Mouse (Mus musculus): ENCODE measurements around the gene Kcnj14. TPM values are rescaled to one million over a fixed set of nuclear protein-coding genes. Genes with fewer than 3 reads are reported as not detected.

Gene Kcnj14
- total RNA-seq (2014; rRNA removed; ENCODE audit: low replicate concordance) (0.35 TPM in 1 of 2 replicates, not detected in the other), polyA plus RNA-seq (2015; fragmentation: Nextera tagmentation; extraction: Ambion mirVana) (0.26 and 0.29 TPM in 2 replicates)

DNA sequence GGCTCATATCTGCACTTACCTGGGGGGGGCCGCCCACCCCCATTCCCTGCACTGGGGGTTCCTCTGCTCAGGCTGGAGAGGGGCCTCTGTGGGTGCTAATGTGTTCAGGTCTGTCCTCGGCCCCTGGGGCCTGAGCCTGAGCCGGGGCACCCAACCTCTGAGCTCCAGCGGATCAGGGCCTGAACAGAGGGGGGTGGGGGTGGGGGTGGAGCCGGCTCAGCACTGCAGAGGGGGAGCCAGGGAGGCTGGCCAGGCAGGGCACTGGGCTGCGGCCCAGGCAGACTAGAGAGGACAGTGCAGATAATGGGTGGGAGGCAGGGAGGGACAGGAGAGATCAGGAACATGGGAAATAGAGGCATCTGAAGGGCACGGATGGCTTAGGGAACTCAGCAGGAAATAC, at the start of gene Kcnj14:
Gene Kcnj14, minus strand, starts transcription at position 185 of the 400 bp plus-strand sequence.
- peaks cover 50% of the 10 kb centered on the region for H3K36me3 ChIP-seq (replicated peaks; ENCODE audit: control insufficient read depth, insufficient read depth, low read length)
- H3K4me2 ChIP-seq (ENCODE audit: low read depth, low read length): no peak within 1 kb of the TSS
- no peak within 1 kb of the TSS for H3K27ac ChIP-seq (ENCODE audit: low read depth)
- ATAC-seq (ENCODE audit: insufficient read depth, low read depth): no peak
- no peak within 1 kb of the TSS for H3K9ac ChIP-seq (replicated peaks; ENCODE audit: low read depth, low read length)
- 44% methylated on average over 7 of the region's 7 CpGs for WGBS
- no peak for TF ChIP-seq EP300 (IDR thresholded peaks at IDR 0.05; ENCODE audit: low read depth)
- no peak for TF ChIP-seq CTCF (IDR thresholded peaks at IDR 0.05; ENCODE audit: low read depth)
- no peak within 1 kb of the TSS for H3K4me3 ChIP-seq (ENCODE audit: low read depth, low read length)
- no peak for DNase-seq (ENCODE audit: low spot score)
- no peaks in the 10 kb centered on the region for H3K9me3 ChIP-seq (replicated peaks; ENCODE audit: control insufficient read depth, low read length)
- 0 out of 2 replicates have a peak, but pooled peaks cover under 1% of the 10 kb centered on the region for H3K4me1 ChIP-seq (ENCODE audit: control insufficient read depth, insufficient read depth)
- H3K27me3 ChIP-seq (ENCODE audit: control insufficient read depth, insufficient read depth, low read length): no peaks in the 10 kb centered on the region

DNA sequence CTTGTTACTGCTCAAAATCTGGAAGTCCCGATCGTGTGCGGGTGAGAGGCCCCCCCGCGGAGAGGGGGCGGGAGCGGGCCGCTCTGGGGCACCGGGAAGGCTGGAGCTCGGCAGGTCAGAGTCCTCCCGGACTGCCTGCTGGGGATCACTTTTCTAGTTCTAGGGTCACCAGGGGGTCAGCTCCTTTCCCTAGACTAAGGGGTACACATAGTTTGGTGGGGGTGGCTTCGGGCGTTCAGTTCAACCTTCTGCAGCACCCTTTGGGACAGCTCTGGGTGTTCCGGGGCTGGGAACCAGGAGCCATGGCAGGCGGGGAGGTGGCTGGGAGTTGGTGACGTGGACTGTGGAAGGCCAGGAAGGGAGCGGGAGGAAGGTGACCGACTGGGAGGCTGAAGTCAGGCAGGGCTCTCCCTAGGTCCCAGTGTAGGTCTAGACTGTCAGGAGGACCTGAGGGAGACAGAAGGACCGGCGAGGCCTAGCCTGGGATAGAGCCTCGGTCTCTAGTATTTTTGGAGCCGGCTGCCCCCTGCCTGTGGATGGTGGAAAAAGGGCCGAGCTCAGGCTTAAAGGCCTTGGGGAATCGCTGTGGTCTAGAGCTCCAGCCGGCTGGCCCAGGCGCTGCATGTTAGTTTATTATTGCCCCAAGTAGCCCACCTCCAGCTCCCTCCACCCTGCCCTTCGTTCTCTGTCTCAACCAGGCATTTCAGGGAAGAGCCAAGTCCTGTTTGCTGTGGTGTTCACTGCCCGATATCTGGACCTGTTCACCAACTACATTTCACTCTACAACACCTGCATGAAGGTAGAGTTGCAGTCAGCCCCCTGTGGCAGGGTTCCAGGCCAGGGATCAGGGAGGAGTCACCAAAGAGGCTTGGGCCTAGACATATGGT, 48.7 kb upstream of the Kcnj14 start:
- 1% methylated on average over 28 of the region's 28 CpGs for WGBS
- Histone ChIP-seq H3K9me3 (replicated peaks; ENCODE audit: control insufficient read depth, low read length) (no peaks in the 10 kb centered on the region), H3K4me2 (ENCODE audit: low read depth, low read length) (peak overlapping the region; percentile 75), H3K9ac (replicated peaks; ENCODE audit: low read depth, low read length) (peak overlapping the region; percentile 94), H3K4me3 (ENCODE audit: low read depth, low read length) (peak overlapping the region; percentile 78), H3K27me3 (ENCODE audit: control insufficient read depth, insufficient read depth, low read length) (peaks cover 24% of the 10 kb centered on the region), H3K27ac (ENCODE audit: low read depth) (peak overlapping the region; percentile 92), H3K36me3 (replicated peaks; ENCODE audit: control insufficient read depth, insufficient read depth, low read length) (peaks cover 36% of the 10 kb centered on the region), H3K4me1 (ENCODE audit: control insufficient read depth, insufficient read depth) (peaks cover 27% of the 10 kb centered on the region)
- peak; percentile 34 for DNase-seq (ENCODE audit: low spot score)
- peak; percentile 16; the same call in 1 of the 2 replicates for TF ChIP-seq CTCF (IDR thresholded peaks at IDR 0.05; ENCODE audit: low read depth)
- TF ChIP-seq EP300 (IDR thresholded peaks at IDR 0.05; ENCODE audit: low read depth): no peak
- ATAC-seq (ENCODE audit: insufficient read depth, low read depth): peak; percentile 62

DNA sequence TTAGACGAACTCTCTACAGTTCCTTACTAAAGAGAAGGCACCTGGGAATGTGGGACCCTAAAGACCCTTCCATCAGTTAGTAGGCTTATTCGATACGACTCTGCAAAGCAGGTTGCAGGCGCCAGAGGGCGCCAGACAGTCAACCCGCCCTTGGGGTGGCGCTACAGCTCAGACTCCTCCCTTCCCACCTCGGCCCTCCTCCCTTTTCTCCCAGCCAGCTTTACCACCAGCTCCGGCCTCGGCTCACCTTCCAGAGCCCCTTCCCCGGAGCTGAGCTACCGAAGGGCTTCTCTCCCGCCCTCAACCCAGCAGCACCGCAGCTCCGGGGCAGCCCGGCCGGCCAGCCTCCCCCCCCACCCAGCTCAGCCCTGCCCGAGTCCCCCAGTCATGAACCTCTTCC, 48.0 kb upstream of the Kcnj14 start, which contains the start of gene Kdelr1:
Gene Kdelr1, plus strand, starts transcription at position 149 of the 400 bp plus-strand sequence.
- Histone ChIP-seq H3K4me3 (ENCODE audit: low read depth, low read length) (peak within 1 kb of the TSS; percentile 78), H3K4me2 (ENCODE audit: low read depth, low read length) (peak within 1 kb of the TSS; percentile 75), H3K27ac (ENCODE audit: low read depth) (peak within 1 kb of the TSS; percentile 92), H3K36me3 (replicated peaks; ENCODE audit: control insufficient read depth, insufficient read depth, low read length) (peaks cover 31% of the 10 kb centered on the region), H3K9ac (replicated peaks; ENCODE audit: low read depth, low read length) (peak within 1 kb of the TSS; percentile 94), H3K27me3 (ENCODE audit: control insufficient read depth, insufficient read depth, low read length) (peaks cover 31% of the 10 kb centered on the region), H3K9me3 (replicated peaks; ENCODE audit: control insufficient read depth, low read length) (no peaks in the 10 kb centered on the region), H3K4me1 (ENCODE audit: control insufficient read depth, insufficient read depth) (peaks cover 27% of the 10 kb centered on the region)
- under 1% methylated on average over 18 of the region's 18 CpGs for WGBS
- DNase-seq (ENCODE audit: low spot score) (peak; percentile 92), ATAC-seq (ENCODE audit: insufficient read depth, low read depth) (peak; percentile 82)
- TF ChIP-seq CTCF (IDR thresholded peaks at IDR 0.05; ENCODE audit: low read depth) (peak; percentile 89), EP300 (IDR thresholded peaks at IDR 0.05; ENCODE audit: low read depth) (no peak)

DNA sequence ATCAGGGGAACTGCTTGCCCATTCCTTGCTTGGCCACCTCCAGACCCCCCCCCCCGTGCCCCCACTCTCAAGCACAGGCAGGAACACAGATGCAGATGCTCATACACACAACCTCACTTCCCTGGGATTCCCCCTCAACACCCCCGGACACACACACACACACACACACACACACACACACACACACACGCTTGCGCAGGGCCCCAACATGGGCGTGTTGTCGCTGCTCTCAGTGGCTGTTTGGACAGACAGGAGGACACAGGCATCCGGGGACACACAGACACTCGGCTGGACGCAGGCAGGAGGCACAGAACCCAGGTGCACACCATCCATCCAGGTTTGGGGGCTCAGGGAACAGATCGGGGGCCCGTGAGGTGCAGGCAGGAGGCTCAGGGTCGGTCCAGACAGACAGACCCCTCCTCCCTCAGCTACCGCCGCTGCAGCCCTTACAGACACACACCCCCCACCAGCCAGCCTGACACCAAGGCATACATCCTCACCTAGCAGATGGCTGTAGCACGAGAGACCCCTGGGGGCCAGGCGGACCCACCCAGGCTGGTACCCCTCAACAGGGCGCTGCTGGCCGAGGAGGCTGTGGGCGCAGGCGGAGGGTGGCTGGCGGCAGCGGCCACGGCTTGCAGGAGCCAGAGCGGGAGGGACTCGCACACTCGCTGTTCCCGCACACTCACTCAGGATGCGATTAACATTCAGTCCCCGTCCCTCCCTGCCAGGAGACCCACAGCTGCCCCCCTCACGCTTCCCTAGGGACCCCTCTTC, 45.9 kb upstream of the Kcnj14 start:
- Histone ChIP-seq H3K4me3 (ENCODE audit: low read depth, low read length) (peak overlapping the region; percentile 22; the same call in 1 of the 2 replicates), H3K4me2 (ENCODE audit: low read depth, low read length) (peak overlapping the region; percentile 48), H3K4me1 (ENCODE audit: control insufficient read depth, insufficient read depth) (peaks cover 27% of the 10 kb centered on the region), H3K36me3 (replicated peaks; ENCODE audit: control insufficient read depth, insufficient read depth, low read length) (peaks cover 11% of the 10 kb centered on the region), H3K9ac (replicated peaks; ENCODE audit: low read depth, low read length) (no peak overlapping the region; the same call in 1 of the 2 replicates), H3K9me3 (replicated peaks; ENCODE audit: control insufficient read depth, low read length) (no peaks in the 10 kb centered on the region), H3K27me3 (ENCODE audit: control insufficient read depth, insufficient read depth, low read length) (peaks cover 39% of the 10 kb centered on the region), H3K27ac (ENCODE audit: low read depth) (no peak overlapping the region)
- TF ChIP-seq EP300 (IDR thresholded peaks at IDR 0.05; ENCODE audit: low read depth): no peak
- DNase-seq (ENCODE audit: low spot score): no peak
- ATAC-seq (ENCODE audit: insufficient read depth, low read depth): no peak
- 2% methylated on average over 25 of the region's 30 CpGs for WGBS

DNA sequence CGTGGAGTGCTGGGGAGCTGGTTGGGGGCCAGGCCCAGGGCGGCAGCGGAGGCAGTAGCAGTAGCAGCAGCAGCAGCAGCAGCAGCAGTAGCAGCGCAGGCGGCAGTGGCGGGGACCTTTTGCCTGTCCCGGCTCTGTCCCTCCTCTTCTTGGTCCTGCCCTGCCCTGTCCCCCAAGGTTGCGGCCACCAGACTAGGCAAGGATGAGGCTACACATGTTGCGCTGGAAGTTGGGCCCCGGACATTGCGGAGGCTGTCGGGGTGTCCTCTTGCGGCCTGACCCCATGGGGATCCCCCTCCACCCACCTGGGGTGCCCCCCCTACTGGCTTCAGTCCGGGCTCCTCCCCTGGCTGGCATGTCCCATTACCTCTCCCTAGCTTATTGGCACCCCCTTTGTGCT, 45.2 kb upstream of the Kcnj14 start:
- Histone ChIP-seq H3K9me3 (replicated peaks; ENCODE audit: control insufficient read depth, low read length) (no peaks in the 10 kb centered on the region), H3K4me1 (ENCODE audit: control insufficient read depth, insufficient read depth) (peaks cover 27% of the 10 kb centered on the region), H3K27ac (ENCODE audit: low read depth) (no peak overlapping the region), H3K9ac (replicated peaks; ENCODE audit: low read depth, low read length) (no peak overlapping the region; the same call in 1 of the 2 replicates), H3K27me3 (ENCODE audit: control insufficient read depth, insufficient read depth, low read length) (peaks cover 39% of the 10 kb centered on the region), H3K4me2 (ENCODE audit: low read depth, low read length) (peak overlapping the region; percentile 48), H3K36me3 (replicated peaks; ENCODE audit: control insufficient read depth, insufficient read depth, low read length) (peaks cover 6% of the 10 kb centered on the region), H3K4me3 (ENCODE audit: low read depth, low read length) (peak overlapping the region; percentile 22; the same call in 1 of the 2 replicates)
- WGBS: 5% methylated on average over 14 of the region's 14 CpGs
- DNase-seq (ENCODE audit: low spot score) (no peak), ATAC-seq (ENCODE audit: insufficient read depth, low read depth) (no peak)
- TF ChIP-seq CTCF (IDR thresholded peaks at IDR 0.05; ENCODE audit: low read depth) (no peak), EP300 (IDR thresholded peaks at IDR 0.05; ENCODE audit: low read depth) (no peak)

All from heart, postnatal 0 days (tissue).